Mouse (Mus musculus): ENCODE data around the gene Tcp11l1. TPM values are rescaled to one million over a fixed set of nuclear protein-coding genes. Genes with fewer than 3 reads are reported as not detected.

Tcp11l1 gene
- 1 to 10 TPM; 1.3 to 4.8 TPM for polyA plus RNA-seq (2017; shearing (Covaris generic))

DNA sequence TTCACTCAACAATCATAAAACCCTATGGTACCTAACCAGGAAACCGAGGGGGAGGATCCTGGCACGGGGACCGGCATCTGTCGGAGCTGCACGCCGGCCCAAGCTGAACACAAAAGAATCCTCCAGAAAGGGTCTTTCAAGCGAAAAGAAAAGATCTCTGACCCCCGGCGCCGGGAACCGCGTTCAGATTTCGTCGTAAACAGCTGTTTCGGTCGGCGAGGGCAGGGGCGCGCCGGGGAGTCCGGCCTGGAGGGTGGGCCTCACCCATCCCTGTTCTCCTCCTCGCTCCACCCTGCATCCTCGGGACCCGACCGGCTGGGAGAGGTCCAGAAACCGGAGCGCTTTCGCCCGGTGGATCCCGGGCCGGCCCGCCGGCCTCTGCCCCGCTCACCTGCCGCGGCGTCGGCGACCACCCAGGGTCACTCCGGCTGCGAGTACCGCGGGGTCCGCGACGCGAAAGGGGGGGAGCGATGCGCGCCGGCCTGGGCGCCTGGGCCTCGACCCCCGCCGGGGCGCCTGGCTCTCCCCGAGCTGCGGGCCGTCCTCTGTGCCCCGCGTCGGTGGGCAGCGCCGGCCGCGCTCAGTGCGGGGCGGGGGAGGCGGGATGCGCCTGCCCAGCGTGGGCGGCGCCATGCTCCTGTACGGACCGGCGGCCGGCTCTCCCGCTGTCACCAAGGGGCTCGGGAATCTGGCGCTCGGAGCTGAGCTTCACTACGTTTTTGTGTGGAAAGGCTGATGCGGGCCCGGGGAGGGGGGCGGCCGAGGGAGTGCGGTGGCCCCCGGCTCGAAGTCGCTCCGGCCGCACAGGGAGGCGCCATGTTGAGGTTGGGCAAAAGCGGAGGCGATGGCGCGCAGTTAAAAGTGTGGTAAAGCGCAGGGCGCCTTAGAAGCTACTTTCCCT is at the start of gene Tcp11l1:
Gene Tcp11l1 (minus strand): TSS at position 585 of the 901 bp plus-strand sequence.

DNA sequence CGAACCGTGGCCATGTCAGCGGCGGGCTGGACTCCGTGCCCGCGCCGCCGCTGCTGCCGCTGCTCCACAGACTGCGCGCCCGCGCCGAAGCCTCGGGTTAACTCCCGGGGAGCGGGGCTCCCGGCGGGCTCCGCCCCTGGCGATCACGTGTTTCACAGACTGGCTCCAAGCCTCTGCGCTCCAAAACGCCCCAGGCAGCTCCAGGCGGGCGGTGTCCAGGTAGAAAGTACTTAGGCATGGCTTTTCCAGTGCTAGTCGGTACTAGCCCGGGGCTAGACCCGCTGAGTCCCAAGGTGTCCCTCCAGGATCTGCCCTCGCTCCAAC is 30.7 kb upstream of the Tcp11l1 start, which contains the start of gene Depdc7:
Gene Depdc7 (minus strand): TSS at position 138 of the 324 bp plus-strand sequence.

GRCm38 (mm10) chr2:104716279-104716678 is 4.3 kb upstream of the Tcp11l1 start, which contains the start of gene Pin1rt1:
TSS of gene Pin1rt1 (minus strand) at chr2:104716379.

Other genes starting within 250 kb of the Tcp11l1 start
- 10 to 100 TPM; 39.5 to 48.2 TPM for gene Hipk3, start 217.7 kb downstream of the Tcp11l1 start, polyA plus RNA-seq (2017; shearing (Covaris generic))
- gene Cstf3, start 121.6 kb downstream of the Tcp11l1 start, polyA plus RNA-seq (2017; shearing (Covaris generic)), result 10 to 100 TPM; 56.2 to 69.0 TPM
- gene Pin1rt1, start 4.2 kb upstream of the Tcp11l1 start, polyA plus RNA-seq (2017; shearing (Covaris generic)), result 1 to 10 TPM in 1 of 2 experiments, under 1 TPM in 1; 0.30 to 1.8 TPM
- gene Depdc7, start 30.7 kb upstream of the Tcp11l1 start, polyA plus RNA-seq (2017; shearing (Covaris generic)), result under 1 TPM; 0.17 to 0.72 TPM
- gene Qser1, start 104.6 kb upstream of the Tcp11l1 start, polyA plus RNA-seq (2017; shearing (Covaris generic)), result 1 to 10 TPM; 2.7 to 3.9 TPM
- gene Prrg4, start 137.7 kb upstream of the Tcp11l1 start, polyA plus RNA-seq (2017; shearing (Covaris generic)), result 1 to 10 TPM; 1.4 to 2.9 TPM
- gene Ccdc73, start 155.6 kb upstream of the Tcp11l1 start, polyA plus RNA-seq (2017; shearing (Covaris generic)), result 1 to 10 TPM; 1.8 to 1.9 TPM